Mouse (Mus musculus): Measurements from ENCODE around the gene Ift27.

Ift27 gene

GRCm38 (mm10) chr15:78172256-78172898 lies 1.5 kb downstream of the Ift27 start:
- DNase-seq (ENCODE audit: low read depth, low spot score), result peak; percentile 83

DNA sequence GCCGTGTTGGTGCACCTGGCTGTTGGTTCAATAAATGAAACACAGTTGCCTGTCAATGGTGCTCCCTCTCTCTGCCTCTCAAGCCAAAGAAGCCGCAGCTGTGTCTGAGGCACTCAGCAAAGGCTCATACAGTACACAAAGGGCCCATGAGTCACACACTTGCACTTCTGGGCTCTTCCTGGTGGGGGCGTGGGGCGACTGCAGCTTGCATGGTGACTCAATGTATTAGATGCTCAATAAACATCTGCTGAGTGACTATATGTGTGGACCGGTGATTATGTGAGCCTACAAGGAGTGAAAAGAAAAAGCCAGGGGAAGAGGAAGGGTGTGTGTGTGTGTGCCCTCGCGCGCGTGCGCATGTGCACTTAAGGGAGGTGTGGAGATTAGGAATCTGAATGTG lies 2.3 kb downstream of the Ift27 start:
- peak; percentile 52 for DNase-seq (ENCODE audit: low read depth, low spot score)

- DNase-seq (ENCODE audit: low read depth, low spot score), result no peak
Observed at GRCm38 (mm10) chr15:78170708-78171107, 3.2 kb downstream of the Ift27 start.

- no peak for DNase-seq (ENCODE audit: low read depth, low spot score)
Observed at GRCm38 (mm10) chr15:78169566-78169965, 4.3 kb downstream of the Ift27 start.

DNA sequence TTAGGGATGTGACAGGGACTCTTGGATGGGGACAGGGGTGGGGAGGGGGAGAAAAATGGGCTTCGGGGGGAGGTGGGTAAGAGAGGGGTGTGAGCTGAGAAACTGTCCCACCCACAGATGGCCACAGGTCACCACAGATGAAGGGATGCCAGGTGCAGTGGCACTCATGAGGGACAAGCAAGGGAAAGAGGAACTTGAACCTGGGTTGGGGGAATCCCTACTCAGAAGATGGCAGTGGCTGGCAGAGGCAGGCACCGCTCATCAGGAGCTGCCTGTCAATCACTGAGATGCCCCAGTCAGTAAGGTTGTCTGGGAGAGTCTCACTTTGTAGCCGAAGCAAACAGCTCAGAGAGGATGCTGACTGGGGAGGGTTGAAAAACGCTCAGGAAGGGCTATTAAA lies 8.6 kb downstream of the Ift27 start:
- peak; percentile 83 for DNase-seq (ENCODE audit: low read depth, low spot score)

GRCm38 (mm10) chr15:78164466-78164865 lies 9.4 kb downstream of the Ift27 start:
- no peak for DNase-seq (ENCODE audit: low read depth, low spot score)

- no peak for DNase-seq (ENCODE audit: low read depth, low spot score)
Observed at GRCm38 (mm10) chr15:78161946-78162345, 12.0 kb downstream of the Ift27 start.

DNA sequence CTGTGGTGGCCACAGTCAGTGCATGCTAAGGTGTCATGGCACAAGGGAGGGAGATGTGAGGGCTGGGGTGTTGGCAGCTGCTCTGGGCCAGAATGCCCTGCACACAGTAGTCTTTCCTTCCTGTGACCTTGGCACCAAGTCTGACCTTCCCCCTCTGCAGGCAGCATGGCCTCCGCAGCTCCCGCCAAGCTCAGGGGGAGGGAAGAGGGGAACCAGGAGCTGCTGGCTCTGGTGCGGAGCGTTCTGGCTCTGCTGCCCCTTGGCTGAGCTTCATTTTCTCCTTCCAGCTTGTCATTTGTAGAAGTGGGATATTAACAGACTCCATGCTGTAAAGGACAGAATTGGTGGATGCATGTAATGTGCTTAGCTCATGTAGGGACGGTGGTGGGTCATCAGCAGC lies 15.6 kb downstream of the Ift27 start:
- no peak for DNase-seq (ENCODE audit: low read depth, low spot score)

DNA sequence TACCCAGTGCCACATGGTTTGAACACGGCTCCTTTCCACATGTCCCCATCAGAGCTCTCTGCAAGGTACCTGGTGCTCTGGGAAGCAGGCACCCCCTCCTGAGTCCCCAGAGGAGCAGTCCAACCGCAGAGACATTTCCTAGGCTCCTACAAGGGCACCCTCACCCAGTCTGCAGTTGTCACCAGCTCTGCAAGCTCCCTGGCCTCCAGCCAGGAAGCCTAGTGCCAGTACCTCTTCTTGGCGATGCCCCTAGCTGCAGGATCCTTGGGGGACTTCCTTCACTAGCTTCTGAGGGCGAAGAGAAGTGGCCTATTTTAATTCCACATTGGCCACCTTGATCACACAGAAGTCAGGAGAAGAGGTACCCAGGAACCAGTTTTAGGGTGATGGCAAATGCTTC lies 16.1 kb downstream of the Ift27 start:
- DNase-seq (ENCODE audit: low read depth, low spot score), result no peak

DNA sequence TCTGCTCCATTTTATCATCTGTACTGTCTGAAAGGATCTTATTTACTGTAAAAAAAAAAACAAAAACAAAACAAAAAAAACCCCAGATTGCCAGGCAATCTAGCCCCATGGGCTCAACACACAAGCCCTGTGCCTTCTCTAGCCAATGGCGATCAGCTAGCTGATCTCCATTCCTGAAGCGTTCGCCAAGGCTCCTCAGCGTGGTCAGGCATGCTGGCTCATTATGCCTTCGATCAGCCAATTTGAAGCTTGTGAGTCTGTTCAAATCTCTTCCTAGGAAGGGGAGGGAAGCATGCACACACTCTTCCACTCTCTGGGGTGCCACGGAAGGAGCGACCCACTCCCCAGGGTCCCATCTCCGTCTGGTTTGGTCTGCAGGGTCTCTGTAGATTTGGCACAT lies 16.6 kb downstream of the Ift27 start:
- DNase-seq (ENCODE audit: low read depth, low spot score), result no peak

- DNase-seq (ENCODE audit: low read depth, low spot score), result no peak
Observed at GRCm38 (mm10) chr15:78155421-78155820, 18.5 kb downstream of the Ift27 start.

DNA sequence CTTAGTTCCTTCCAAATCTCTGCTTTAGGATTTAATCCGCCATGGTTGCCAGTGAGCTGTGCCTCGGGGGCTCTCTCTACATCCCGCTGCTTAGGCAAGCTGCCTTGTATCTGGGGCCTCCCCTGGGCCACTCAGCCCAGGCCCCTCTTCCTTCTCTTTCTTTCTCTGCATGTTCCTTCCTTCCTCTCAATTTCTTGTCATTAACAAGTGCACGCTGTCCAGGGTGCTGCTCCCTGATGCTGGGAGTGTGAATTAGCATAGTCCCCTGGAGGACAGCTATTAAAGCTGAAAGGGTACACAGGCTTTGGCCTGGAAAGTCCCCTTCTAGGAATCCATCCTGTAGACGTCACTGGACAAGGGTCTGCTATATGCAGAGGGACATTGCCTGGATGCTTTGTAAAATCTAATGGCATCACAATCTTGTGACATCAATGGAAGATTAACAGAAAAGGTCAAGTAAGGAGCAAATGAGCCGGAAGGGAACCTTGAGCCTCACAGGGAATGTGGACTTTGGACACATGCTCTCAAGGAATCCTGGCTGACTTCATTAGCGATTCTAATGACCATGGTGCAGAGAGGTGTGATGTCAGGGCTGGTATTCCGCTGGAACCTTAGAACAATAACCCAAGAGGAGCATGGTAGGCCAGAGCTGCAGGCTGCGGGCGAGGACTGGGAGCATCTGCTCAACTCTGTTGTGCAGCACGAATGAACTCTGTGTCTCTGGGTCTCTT lies 20.7 kb downstream of the Ift27 start:
- no peak for DNase-seq (ENCODE audit: low read depth, low spot score)

DNA sequence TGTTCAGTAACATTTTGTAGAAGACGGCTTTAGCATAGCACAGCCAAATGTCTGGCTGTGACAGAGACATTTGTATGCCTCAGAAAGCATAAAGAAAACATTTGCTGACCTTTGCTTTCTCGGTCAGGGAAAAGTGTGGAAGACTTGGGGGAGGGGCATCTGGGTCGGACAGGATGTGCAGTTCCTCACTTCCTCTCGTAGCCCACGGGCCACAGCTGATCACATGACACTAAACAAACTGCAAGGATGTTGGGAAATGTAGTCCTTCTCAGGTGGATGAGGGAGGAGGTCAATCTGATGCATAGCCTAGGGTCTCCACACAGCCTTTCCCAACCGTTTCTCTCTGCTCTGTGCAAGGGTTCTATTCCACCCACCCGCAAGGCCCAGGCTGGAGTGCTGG lies 25.3 kb downstream of the Ift27 start:
- DNase-seq (ENCODE audit: low read depth, low spot score), result peak; percentile 23

DNA sequence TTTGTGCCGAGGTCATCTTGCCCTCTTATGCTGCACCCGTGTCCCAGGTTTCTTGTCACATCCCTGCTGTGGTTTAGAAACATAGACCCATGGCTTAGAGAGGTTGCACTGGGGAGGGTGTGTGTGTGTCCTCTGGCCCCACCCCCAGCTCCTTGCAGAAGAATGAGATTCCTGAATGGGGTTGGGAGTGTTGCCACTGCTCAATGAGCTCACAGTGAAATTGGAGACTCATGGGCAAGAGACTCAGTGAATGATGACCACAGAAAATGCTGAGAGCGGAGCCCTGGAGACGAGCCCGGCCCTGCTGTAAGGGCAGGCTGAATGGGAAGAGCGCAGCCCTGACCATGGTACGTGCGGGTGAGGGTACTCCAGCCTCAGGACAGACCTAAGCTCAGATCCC lies 33.7 kb downstream of the Ift27 start:
- no peak for DNase-seq (ENCODE audit: low read depth, low spot score)

GRCm38 (mm10) chr15:78134606-78135005 lies 39.3 kb downstream of the Ift27 start:
- DNase-seq (ENCODE audit: low read depth, low spot score), result no peak

DNA sequence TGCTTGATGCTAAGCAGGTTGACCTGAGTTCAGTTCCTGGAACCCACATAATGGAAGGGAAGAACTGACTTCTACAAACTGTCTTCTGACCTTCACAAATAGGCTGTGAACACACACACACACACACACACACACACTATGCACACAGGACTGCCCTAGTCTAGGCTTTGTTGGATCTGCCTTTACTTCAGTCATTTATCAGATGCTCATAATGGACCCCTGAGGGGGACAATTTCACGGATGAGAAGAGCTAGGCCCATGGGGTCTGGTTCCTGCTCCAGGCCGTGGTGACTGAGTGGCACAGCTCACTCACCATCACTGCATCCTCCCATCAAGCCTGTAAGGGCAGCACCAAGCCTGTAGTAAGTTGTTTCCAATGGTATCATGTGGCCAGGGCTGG lies 40.5 kb downstream of the Ift27 start:
- DNase-seq (ENCODE audit: low read depth, low spot score), result no peak

- DNase-seq (ENCODE audit: low read depth, low spot score), result peak; percentile 81
Observed at GRCm38 (mm10) chr15:78119704-78120103, 54.2 kb downstream of the Ift27 start, which contains the start of gene Cacng2. TSS of gene Cacng2 (minus strand) at chr15:78120028.

GRCm38 (mm10) chr15:78119248-78119647 lies 54.7 kb downstream of the Ift27 start:
- DNase-seq (ENCODE audit: low read depth, low spot score), result no peak

DNA sequence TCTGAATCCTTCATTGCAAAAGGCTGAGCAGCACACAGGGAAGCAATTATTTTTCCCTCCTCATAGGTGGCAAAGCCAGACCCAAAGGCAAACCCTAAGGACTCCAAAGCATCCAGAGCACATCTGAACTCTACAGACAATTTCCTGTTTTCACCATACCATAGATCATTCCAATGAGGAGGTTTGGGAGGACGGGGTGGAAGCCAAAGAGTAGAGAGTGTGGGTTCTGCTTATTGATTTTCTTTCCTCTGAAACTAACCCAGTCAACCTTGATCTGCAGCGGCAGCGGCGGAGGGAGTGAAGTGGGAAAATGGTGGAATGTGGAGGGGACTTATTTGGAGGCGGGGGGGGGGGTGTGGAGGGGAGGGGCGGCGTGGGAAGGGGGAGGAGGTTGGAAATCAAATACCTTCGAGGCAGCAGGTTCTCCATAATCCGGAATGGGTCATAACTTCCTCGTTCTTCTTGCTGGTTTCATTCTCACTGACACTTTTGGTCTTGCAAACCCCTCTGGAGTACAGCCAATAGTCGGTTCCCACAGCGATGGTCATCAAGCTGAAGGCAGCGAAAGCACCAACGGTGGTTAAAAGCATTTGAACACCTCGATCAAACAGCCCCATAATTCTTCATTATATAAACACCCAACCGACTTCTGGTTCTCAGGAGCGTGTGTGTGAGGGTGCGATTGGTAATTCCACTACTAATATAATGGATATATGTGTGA lies 55.5 kb downstream of the Ift27 start:
- DNase-seq (ENCODE audit: low read depth, low spot score), result no peak

- no peak for DNase-seq (ENCODE audit: low read depth, low spot score)
Observed at GRCm38 (mm10) chr15:78117731-78118130, 56.2 kb downstream of the Ift27 start.

- no peak for DNase-seq (ENCODE audit: low read depth, low spot score)
Observed at GRCm38 (mm10) chr15:78116936-78117335, 57.0 kb downstream of the Ift27 start.

GRCm38 (mm10) chr15:78116244-78116643 lies 57.7 kb downstream of the Ift27 start:
- no peak for DNase-seq (ENCODE audit: low read depth, low spot score)

All from A20 (cell line).